Mouse (Mus musculus): Measurements from ENCODE around the gene Slc41a1.

Slc41a1 gene

DNA sequence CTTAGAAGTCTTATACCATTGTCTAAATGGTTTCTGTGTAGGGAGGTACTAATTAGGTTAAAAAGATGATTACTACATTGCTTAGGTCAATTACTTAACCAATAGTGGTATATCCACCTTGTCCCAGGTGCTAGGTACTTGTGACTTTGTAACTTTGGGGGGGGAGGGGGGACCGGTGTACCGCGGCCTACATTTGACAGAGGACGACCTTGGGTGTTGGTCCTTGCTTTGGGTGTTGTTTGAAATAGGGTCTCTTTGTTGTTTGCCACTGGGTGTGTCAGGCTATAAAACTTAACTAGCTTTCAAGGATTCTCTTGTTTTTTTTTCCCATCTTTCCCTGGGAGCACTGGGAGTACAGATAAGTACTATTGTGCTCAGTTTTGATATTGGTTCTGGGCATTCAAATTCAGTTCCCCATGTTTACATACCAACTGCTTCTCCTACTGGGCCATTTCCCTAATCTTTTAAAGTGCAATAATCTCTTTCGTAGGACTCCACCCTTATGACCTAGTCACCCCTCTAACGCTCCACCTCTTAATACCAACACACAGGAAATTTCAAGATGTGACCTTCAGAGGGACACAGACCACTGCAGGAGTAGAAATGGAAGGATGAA is 62.9 kb downstream of the Slc41a1 start:
- no peak for DNase-seq

DNA sequence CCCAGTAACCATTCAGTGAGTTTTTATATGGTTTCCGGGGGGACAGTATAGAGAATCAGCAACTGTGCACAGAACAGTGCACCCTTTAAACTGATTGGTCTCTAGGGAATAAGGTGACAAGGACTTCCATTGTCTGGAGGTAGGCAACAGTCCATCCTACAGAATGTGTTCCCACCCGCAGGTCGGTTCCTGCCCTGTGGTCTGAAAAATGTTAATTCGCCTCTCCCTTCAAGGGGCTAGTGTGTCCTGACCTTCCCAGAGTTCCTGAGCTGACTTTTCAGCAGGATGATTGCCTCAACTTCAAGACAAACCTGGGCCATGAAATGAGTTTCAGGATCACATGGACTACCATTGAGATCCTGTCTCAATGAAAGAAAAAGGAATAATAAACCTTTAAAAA is 64.1 kb downstream of the Slc41a1 start:
- DNase-seq = no peak

All from cerebellum, adult 9-10 months (tissue).